Mouse (Mus musculus): ENCODE measurements around the gene Vmn1r64.
"Not testable (repeated sequence)": the region's sequence is repeated elsewhere in the genome, so short reads cannot be mapped to it uniquely, and the experiment has no call there.

Gene Vmn1r64

DNA sequence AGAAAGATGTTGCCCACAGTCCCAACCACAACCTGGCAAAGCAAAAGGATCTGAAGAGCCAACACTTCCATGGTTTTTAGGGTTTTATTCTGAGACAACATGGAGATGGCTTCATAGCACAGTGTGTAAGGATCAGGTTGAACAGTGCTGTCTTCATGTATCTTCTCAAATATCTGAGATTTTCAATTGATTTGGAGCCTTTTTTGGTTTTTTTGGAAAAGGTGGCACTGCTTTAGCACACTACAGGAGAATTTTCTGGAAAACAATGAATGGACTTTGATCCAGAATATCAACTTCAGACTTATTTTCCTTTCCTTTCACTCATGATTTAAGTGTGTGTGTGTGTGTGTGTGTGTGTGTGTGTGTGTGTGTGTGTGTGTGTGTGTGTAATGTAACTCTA, at the start of gene Vmn1r64:
Gene Vmn1r64 (minus strand): TSS at position 101 of the 400 bp plus-strand sequence.
- DNase-seq (ENCODE audit: low spot score in 2 of 2) = no peak

DNA sequence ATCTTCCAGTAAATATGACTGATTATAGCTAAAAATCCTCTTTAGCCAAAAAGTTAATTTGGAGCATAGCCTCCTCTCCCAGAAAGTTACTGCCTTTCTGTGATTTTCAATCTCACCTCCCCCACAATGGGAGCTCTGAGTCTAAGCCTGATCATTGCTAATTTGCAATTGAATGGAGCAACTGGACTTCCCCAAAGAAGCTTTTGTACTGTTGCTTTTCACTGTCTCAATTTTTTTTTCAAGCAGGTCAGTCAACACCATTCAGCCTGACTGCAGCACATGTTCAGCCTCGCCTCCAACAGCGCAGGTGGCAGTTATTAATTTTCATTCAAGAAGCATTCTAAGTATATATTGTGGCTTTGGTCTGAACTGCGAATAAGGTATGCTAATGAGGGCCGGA, 14.9 kb upstream of the Vmn1r64 start:
- DNase-seq (ENCODE audit: low spot score in 2 of 2) = no peak

GRCm38 (mm10) chr7:5897245-5897644, 12.9 kb upstream of the Vmn1r64 start:
- not testable (repeated sequence) for DNase-seq (ENCODE audit: low spot score in 2 of 2)

Data from right cerebral cortex, adult 2 months (tissue).